Mouse (Mus musculus): ENCODE results near the gene 1700024P04Rik.

Gene 1700024P04Rik

DNA sequence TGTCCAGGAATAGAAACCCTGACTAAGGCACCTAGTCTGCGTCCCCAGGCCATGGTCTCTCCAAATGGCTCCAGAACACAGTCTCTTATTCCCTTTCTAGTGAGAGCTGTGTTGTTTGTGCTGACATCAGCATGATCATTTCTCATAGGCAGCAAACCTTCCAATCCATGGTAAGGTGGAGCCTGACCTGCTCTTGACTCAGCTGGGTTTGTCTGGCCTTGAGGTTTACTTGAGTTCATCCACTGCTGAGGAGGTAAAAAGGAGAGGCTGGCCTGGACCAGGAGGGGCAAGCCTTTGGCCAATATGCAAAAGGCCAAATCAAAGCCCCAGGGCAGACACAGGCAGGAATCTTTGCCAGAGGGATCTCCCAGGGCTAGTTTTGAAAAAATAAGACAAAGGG lies 20.8 kb downstream of the 1700024P04Rik start:
- no peak for DNase-seq

DNA sequence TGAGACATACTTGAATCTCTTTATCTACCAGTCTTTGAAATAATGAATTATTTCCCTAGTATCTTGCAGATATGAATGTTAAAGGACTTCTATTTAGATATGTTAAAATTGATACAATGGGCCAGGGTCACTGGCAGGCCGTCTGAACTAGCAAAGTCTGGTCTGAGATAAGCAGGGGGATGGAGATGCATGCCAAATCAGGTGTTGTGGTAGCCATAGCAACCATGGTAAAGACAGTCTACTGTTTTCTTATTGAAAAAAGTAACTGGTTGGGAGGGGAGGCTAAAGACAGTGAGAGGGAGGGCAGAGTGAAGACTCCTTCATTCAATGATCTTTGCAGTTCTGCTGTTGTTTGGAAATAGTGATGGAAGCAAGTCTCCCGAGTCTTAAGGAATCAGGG lies 26.2 kb downstream of the 1700024P04Rik start:
- no peak for DNase-seq

GRCm38 (mm10) chr13:98956209-98956608 lies 28.2 kb downstream of the 1700024P04Rik start:
- DNase-seq = no peak

GRCm38 (mm10) chr13:98955676-98956075 lies 28.7 kb downstream of the 1700024P04Rik start:
- no peak for DNase-seq

DNA sequence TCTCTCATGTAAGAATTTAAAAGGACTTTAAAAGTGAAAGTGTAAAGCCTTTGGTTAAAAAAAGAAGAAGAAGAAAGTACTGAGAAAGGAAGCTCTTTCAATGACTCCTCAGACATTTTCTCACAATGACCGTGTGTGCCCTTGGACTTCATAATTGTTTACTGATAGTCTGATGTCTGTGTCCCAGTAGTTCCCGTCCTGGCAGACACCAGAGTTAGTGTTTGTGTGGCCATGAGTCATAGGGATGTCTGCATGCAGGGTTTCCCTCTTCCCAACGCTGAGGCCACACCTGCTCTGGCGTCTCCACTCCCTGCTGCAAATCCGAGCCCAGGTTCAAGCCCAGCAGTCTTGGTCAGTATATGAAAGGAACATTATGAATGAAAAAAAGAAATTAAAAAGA lies 29.1 kb downstream of the 1700024P04Rik start:
- DNase-seq = no peak

DNA sequence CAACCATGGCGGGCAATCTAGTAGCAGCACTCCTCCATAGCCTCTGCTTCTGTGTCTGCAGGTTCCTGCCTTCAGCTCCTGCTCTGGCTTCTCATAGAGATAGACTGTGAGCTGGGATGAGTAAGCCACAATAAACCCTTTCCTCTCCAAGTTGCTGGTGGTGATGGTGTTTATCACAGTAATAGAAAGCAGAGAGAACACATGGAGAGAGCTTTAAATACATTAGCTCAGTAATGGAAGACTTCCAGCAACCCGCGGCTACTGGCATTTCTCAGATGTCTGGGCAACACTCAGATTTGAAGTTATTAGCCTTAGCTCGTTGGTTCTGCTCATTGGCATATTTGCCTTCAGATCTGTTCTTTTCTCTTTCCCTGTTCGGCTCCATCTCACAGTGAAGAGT lies 30.5 kb downstream of the 1700024P04Rik start:
- DNase-seq = peak; percentile 57 to 75

DNA sequence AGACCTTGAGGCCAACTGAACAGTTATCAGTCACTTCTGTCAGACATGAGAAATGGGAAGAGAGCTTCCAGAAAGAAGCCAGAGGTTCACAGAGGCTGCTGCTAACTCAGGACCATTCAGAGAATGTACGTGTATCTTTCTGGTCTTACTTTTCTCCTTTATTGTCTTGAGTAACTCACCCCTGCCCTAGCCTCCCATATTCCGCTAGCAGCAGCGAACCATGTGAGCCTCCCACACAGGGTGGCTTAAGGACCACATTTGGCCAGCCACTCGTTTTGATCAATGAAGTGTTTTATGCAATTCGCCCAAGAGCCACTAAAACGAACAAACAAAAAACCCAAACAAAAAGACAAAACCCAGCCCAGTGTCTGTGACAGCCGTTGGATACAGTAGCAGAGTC lies 32.4 kb downstream of the 1700024P04Rik start:
- DNase-seq = no peak

DNA sequence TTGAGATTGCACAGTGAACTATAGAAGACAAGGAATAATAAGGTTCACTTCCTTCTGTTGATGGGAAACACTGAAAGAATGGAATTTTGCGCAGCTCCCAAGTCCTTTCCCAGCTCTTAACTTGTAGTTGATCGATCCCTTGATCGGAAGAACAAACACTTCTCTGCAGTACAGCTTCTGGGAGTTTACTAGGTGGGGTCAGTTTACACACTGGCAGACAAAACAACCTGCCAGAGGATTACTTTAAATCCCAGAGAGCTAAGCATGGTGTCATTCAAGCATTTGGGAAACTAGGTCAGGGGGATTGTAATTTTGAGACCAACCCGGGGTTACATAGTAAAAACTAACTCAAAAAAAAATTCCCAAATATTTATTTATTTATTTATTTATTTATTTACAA lies 36.2 kb downstream of the 1700024P04Rik start:
- no peak for DNase-seq

DNA sequence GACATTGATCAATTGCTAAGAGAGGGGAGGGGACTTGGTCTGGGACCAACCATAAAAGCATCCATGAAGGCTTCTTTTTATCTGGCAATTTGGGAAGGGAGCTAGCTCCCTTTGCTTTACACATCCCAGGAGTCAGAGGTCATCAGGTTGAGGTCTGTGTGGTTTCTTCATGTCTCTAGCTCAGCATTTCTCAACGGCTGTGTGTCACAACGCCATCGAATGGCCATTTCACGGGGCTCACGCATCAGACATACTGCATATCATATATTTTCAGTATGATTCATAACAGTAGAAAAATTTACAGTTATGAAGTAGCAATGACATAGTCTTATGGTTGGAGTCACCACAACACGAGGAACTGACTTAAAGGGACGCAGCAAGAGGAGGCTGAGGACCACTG lies 37.9 kb downstream of the 1700024P04Rik start:
- no peak for DNase-seq

GRCm38 (mm10) chr13:98945908-98946307 lies 38.5 kb downstream of the 1700024P04Rik start:
- DNase-seq = no peak

DNA sequence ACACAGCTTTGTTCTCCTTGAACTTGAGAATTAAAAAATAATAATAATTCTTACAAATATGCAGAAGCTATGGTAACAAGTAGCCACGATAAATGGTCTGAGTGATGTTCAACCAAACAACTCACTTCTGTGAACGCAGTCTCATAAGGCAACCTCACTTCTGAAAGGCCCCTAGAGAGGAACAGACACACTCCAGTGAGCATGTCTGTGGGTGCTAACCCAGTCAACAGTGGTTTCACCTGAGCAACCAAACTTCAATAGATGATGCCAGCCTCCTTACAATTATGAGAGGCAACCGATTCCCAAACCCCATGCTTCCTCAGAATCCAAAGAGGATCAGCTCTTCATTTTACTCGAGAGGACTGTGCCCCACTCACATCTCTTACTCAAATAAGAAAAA lies 39.0 kb downstream of the 1700024P04Rik start:
- no peak for DNase-seq

DNA sequence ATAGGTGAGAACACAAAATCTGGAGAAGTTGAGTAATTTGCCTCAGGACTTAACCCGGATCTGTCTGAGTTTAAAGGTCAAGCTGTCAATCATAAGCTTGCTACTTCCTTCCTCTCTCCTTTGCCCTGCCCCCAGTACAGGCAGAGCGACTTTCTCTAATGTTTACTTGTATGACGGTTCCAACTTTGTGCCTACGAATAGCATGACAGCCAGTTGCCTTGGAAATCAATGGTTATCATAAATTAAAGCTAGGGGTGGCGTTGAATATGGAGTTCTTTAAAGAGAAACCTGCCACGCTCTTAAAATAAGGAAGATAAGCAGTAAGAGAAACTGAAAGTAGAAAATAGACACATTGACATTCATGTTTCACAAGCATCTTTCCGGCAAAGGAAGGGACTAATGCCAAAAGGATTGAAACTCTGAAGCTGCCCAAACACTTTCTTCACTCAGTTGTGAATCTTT lies 39.7 kb downstream of the 1700024P04Rik start:
- no peak for DNase-seq

DNA sequence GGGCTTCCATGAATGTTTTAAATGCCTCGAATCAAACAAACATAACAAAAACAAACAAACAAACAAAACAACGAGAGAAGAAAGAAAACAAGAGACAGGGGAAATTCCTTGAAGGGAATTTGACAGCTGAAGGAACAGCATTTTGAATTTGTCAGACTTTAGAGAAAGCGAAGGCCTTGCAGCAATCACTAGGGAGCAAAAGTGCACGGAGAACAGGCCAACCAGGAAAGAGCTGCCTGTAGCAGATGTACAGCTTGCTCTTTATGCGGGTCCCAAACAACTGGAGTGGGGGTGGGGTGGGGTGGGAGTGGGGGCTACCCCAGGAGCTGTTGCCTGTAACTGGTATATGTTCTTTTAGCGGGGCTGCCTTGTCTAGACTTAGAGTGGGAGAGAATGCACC lies 42.0 kb downstream of the 1700024P04Rik start:
- no peak for DNase-seq

DNA sequence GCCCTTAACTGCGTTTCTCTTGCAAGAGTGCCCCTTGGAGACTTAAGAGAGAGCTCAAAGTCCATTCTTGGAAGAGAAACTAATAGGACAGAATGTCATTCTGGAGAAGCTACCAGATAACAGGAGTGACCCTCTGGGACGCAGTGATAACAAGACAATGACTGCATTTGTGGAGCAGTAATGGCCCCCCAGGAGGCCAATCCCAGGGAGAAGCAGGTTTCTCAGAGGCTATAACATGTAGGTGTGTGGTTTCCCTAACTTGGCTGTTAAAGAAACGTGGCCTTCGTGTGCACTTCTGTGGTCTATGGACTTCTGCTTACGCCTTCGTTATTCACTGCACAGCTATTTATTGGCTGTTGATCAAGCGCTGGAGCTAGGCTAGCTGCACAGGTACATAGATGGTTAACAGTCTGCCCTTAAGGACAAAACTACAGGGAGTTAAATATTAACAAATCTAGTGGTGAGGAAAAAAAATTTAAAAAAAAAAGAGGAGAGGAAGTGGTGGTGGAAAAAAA lies 42.5 kb downstream of the 1700024P04Rik start:
- DNase-seq = no peak

GRCm38 (mm10) chr13:98937108-98937507 lies 47.3 kb downstream of the 1700024P04Rik start:
- DNase-seq = no peak
